Mouse (Mus musculus) T-cell, adult 2 months (primary cell): ENCODE results near the gene Shisal1.

ENCODE experiments used
- DNase-seq: peaks from one replicate; pipeline ENCODE4 v3.0.0; 2022; ENCODE audit warnings: low spot score

The Shisal1 gene

GRCm38 (mm10) chr15:84372801-84373200 lies 74.1 kb downstream of the Shisal1 start:
- no peak for DNase-seq

- DNase-seq: no peak
Measured at GRCm38 (mm10) chr15:84367402-84367801, 79.5 kb downstream of the Shisal1 start.

GRCm38 (mm10) chr15:84366574-84366989 lies 80.3 kb downstream of the Shisal1 start:
- DNase-seq: no peak

- no peak for DNase-seq
Measured at GRCm38 (mm10) chr15:84365675-84366381, 81.1 kb downstream of the Shisal1 start.

GRCm38 (mm10) chr15:84364746-84365145 lies 82.2 kb downstream of the Shisal1 start:
- no peak for DNase-seq

DNA sequence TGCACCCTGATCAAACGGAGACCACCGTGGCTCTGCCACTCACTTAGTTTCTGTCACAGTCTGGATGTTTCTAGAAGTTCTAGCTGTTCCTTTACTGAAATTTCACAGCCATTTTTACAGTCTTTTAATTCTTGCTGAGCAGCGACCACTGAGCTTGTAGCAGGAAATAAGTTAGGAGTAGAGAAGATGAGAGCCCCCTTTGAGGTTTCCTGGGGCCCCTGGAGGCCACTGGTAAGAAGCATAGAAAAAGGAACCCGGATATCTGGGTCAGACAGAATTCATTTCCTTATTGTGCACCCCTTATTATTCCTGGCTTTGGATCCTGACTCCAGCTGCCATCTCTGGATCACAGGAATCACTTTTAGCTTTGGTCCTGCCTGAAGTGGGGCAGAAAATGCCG lies 91.8 kb downstream of the Shisal1 start:
- no peak for DNase-seq

DNA sequence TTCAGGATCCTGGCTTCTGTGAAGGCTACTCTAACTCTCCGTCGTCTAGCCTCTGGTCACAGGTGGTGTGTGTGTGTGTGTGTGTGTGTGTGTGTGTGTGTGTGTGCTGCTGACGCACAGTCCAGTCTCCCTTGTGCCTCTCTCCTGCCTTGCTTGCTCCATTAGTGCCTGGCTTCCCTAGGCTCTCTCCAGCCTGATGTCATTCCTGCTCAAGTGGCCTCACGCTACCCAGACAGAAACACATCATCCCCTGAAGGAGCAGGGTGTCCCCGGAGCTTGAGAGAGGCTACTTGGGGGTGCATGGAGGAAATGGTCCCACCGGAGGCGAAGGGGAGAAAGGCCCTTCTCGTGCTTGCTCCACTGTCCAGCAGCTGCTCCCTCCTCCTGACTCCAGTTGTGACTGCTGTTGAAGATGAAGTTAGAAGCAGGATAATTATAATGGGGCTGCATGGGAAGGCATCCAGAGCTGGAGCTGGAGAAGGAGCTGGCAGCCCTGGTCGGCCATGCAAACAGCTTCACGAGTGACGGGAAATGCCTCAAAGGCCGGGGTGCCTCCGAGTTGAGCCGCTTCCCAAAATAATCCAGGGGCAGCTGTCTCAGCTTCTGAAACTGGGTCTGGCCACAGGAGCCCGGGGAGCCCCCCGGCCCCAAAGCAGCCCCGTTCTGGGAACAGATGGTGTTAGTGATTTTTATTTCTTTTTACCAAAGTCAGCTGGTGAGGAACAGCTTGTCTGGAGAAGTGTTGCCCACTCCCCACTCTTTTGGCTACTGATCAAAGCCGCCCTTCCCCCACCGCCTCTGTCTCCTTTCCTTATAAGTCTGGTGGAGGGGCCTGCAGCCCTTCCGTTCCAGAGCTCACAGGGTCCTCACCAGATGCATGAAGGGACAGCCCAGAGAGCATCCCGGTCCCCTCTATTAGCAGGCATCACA lies 94.7 kb downstream of the Shisal1 start:
- DNase-seq: no peak

GRCm38 (mm10) chr15:84351342-84351741 lies 95.6 kb downstream of the Shisal1 start:
- no peak for DNase-seq

DNA sequence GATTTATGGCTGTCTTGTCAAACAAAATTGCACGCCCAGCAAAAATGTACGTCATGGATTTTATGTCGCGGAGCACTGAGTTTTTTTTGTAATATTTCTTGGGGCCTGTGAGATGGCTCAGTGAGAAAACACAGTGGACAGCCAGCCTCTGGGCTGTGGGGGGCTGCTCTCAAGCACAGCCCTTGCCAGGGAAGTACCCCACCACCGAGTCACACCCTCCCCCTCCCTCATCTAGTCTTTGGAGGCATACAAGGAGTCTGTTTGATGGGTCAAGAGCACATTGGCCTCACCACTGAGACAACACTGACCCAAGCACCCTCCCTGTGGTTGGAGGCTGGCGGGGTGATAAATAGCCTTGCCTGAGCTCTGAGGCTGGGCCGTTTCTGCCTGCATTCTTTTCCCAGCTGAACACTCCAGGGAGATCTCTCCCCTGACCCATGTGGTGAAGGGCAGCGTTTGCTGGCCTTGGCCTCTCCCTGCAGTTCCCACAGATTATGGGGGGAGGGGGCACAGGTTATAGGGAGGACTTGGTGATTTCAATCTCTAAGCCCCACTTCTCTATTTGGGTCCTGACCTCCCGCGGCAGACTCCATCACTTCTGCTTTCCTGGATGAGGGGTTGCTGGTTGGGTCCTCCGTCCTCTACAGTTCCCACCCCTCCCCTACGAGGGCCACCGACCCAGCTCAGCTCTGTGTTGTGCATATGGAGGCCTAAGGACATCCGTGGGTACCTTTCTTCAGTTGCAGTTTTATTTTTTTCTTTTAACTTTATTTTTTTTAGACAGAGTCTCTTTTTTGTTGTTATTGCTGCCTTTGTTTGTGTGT lies 96.8 kb downstream of the Shisal1 start:
- no peak for DNase-seq

DNA sequence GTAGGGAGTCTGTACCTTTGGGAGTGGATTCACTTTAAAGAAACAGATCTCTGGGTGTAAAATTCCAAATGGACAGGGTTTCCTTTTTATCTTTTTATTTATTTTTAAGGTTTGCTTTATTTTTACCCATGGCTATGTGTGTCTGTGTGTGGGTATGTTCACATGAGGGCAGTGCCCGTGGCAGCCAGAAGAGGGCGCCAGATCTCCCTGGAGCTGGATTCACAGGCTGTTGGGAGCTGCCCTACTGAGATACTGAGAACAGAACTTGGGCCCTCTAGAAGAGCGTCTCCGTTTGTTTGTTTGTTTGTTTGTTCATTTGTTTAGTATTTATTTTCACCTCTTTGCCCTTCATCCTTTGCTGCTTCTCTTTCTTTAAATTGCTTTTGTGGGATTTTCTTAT lies 98.1 kb downstream of the Shisal1 start:
- DNase-seq: no peak

GRCm38 (mm10) chr15:84340926-84341325 lies 106.0 kb downstream of the Shisal1 start:
- no peak for DNase-seq

DNA sequence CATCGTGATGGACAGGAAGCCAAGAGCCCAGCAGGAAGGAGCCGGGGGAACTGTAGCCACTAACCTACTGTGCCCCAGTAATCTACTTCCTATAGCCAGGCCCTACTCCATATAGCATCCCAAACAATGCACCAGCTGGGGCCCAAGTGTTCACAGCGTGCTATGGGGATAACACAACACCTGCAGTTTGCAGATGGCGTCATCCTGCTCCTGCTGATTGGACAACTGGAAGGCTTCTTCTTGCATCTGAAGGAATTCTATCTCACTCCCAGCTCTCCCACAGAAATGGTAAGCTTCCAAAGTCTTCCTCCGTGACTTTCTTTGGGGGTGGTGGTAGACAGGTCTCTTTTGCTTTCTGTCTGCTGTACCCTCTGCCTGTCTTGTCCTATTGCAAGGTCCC lies 109.3 kb downstream of the Shisal1 start:
- DNase-seq: no peak

- DNase-seq: no peak
Measured at GRCm38 (mm10) chr15:84336281-84336817, 110.5 kb downstream of the Shisal1 start.

GRCm38 (mm10) chr15:84331066-84331612 lies 115.8 kb downstream of the Shisal1 start:
- DNase-seq: peak; percentile 41

DNA sequence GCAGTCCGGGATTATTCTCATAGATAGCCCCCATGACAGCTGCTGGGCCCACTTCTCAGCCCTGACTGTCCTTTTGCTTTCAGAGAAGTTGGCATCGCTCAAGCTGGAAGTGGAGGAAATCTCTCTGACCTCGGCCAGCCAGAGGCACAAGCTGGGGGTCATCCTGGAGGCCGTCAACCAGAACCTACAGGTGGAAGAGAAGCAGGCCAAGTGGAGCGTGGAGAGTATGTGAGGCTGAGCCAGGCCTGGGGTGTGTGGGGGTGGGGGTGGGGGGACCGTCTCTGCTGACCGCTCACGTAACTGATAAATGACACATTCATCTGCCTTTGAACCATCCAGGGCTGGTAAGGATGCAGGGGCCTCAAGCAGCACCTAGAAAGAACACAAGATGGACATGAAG lies 117.0 kb downstream of the Shisal1 start:
- no peak for DNase-seq
